Mouse (Mus musculus) thymus, adult 2 months (tissue): ENCODE measurements around the gene Glod4. TPM values are rescaled to one million over a fixed set of nuclear protein-coding genes. Genes with fewer than 3 reads are reported as not detected.

Experiments
- DNase-seq: peaks from one replicate; pipeline ENCODE4 v3.0.0; 2021
- H3K27ac ChIP-seq: fragments of 200-500 bp; 2 replicates; pipeline ENCODE4 v1.5.1; 2012; ENCODE audit warnings: low read length, control low read depth; ENCODE audit not compliant: control insufficient read depth, insufficient read depth
- H3K27me3 ChIP-seq: fragments of 200-500 bp; 2 replicates; pipeline ENCODE4 v1.6.1; 2012; ENCODE audit warnings: mild to moderate bottlenecking, low read length, moderate library complexity, mixed read lengths; ENCODE audit not compliant: control insufficient read depth, insufficient read depth
- H3K36me3 ChIP-seq: fragments of 200-500 bp; 2 replicates; pipeline ENCODE4 v1.6.1; 2012; ENCODE audit warnings: mild to moderate bottlenecking, low read length, moderate library complexity; ENCODE audit not compliant: control insufficient read depth, insufficient read depth
- H3K4me1 ChIP-seq: fragments of 200-500 bp; replicated peaks from 2 replicates; pipeline ENCODE4 v1.6.1; 2012; ENCODE audit warnings: low read length; ENCODE audit not compliant: control insufficient read depth, insufficient read depth
- H3K4me3 ChIP-seq: fragments of 200-500 bp; 2 replicates; pipeline ENCODE4 v1.5.1; 2012; ENCODE audit warnings: mild to moderate bottlenecking, low read length, control low read depth, moderate library complexity; ENCODE audit not compliant: control insufficient read depth, insufficient read depth
- CTCF ChIP-seq: fragments of 200-500 bp; IDR thresholded peaks from 2 replicates; pipeline ENCODE4 v1.5.1; 2012; ENCODE audit warnings: mild to moderate bottlenecking, control low read depth, low read length, moderate library complexity, borderline replicate concordance; ENCODE audit not compliant: control insufficient read depth, poor library complexity, insufficient read depth; ENCODE audit errors: extremely low read depth
- POLR2A ChIP-seq: fragments of 200-500 bp; IDR thresholded peaks from 2 replicates; pipeline ENCODE4 v1.6.1; 2012; ENCODE audit warnings: mild to moderate bottlenecking, low read length, control low read depth, moderate library complexity; ENCODE audit not compliant: control insufficient read depth, poor library complexity, insufficient read depth; ENCODE audit errors: extremely low read depth
- WGBS: fragments of 180-500 bp; shearing (Covaris S2); methylation state at CpG from one replicate; pipeline ENCODE4 v1.1.7; 2018; 5-methylcytosine and 5-hydroxymethylcytosine counted together
- polyA plus RNA-seq: library from polyadenylated mRNA; depleted of rRNA; stranded (reverse); fragments of >200 nt; gene quantifications from 2 replicates; pipeline ENCODE4 v1.2.3, GENCODE M21; 2012

The Glod4 gene
- polyA plus RNA-seq, 1 experiment, result 6.6 TPM

- 79% methylated on average over 3 of the region's 3 CpGs for WGBS
- Histone ChIP-seq H3K27ac (no peak overlapping the region), H3K4me3 (no peak overlapping the region), H3K27me3 (no peaks in the 10 kb centered on the region), H3K4me1 (no peaks in the 10 kb centered on the region), H3K36me3 (no peaks in the 10 kb centered on the region)
- DNase-seq, result no peak
- TF ChIP-seq CTCF (no peak), POLR2A (no peak)
Observed at GRCm38 (mm10) chr11:76252036-76252435, 8.5 kb upstream of the Glod4 start.

DNA sequence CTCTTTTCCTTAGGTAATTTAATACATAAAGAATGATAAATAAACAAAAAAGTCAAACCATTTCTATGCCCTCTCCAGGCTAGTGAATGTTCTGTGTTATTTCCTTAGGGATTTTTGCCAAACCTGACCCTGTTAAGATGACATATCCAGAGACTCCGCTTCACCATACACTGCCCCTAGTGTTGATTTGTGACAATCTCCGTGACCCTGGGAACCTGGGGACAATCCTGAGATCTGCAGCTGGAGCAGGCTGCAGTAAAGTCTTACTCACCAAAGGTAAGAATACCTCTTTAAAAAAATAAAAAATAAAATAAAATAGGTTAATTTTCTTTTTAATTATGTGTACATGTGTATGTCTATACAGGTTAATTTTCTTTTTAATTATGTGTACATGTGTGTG, 3.7 kb upstream of the Glod4 start:
- WGBS, result 96% methylated on average over 2 of the region's 2 CpGs
- DNase-seq, result no peak
- TF ChIP-seq CTCF (no peak), POLR2A (no peak)
- Histone ChIP-seq H3K36me3 (no peaks in the 10 kb centered on the region), H3K27ac (no peak overlapping the region), H3K4me1 (peaks cover 6% of the 10 kb centered on the region), H3K27me3 (no peaks in the 10 kb centered on the region), H3K4me3 (no peak overlapping the region)

GRCm38 (mm10) chr11:76246439-76246838, 2.9 kb upstream of the Glod4 start:
- Histone ChIP-seq H3K27ac (no peak overlapping the region), H3K4me1 (peaks cover 6% of the 10 kb centered on the region), H3K36me3 (no peaks in the 10 kb centered on the region), H3K27me3 (no peaks in the 10 kb centered on the region), H3K4me3 (no peak overlapping the region)
- TF ChIP-seq POLR2A, result no peak
- DNase-seq, result no peak

GRCm38 (mm10) chr11:76243811-76244546, 454 bp upstream of the Glod4 start:
- Histone ChIP-seq H3K36me3 (no peaks in the 10 kb centered on the region), H3K4me1 (peaks cover 6% of the 10 kb centered on the region), H3K4me3 (peak overlapping the region; percentile 78), H3K27me3 (no peaks in the 10 kb centered on the region), H3K27ac (no peak overlapping the region)
- no peak for TF ChIP-seq CTCF
- 0 out of 2 replicates have a peak, but pooled peaks have one; percentile 2 for TF ChIP-seq POLR2A
- 9% methylated on average over 34 of the region's 34 CpGs for WGBS
- DNase-seq, result no peak

- TF ChIP-seq CTCF, result no peak
- no peak for TF ChIP-seq POLR2A
- 97% methylated on average over 2 of the region's 2 CpGs for WGBS
- H3K4me1 ChIP-seq, result peaks cover 6% of the 10 kb centered on the region
Observed at GRCm38 (mm10) chr11:76239750-76240149, 3.8 kb downstream of the Glod4 start.

GRCm38 (mm10) chr11:76236136-76236535, 7.4 kb downstream of the Glod4 start:
- TF ChIP-seq CTCF, result no peak
- no peak for TF ChIP-seq POLR2A
- peaks cover 9% of the 10 kb centered on the region; the same call in 1 of the 2 replicates for H3K36me3 ChIP-seq

More at GRCm38 (mm10) chr11:76239750-76240149, 3.8 kb downstream of the Glod4 start:
- H3K4me3 ChIP-seq, result no peak overlapping the region
- 0 out of 2 replicates have a peak, but pooled peaks cover 3% of the 10 kb centered on the region for H3K36me3 ChIP-seq
- no peak for DNase-seq
- H3K27ac ChIP-seq, result no peak overlapping the region
- no peaks in the 10 kb centered on the region for H3K27me3 ChIP-seq

GRCm38 (mm10) chr11:76225051-76225450, 18.5 kb downstream of the Glod4 start:
- DNase-seq, result no peak
- Histone ChIP-seq H3K4me3 (no peak overlapping the region), H3K27ac (no peak overlapping the region), H3K27me3 (no peaks in the 10 kb centered on the region), H3K4me1 (no peaks in the 10 kb centered on the region), H3K36me3 (no peaks in the 10 kb centered on the region)
- TF ChIP-seq POLR2A (no peak), CTCF (no peak)

More at GRCm38 (mm10) chr11:76236136-76236535, 7.4 kb downstream of the Glod4 start:
- Histone ChIP-seq H3K27me3 (no peaks in the 10 kb centered on the region), H3K4me1 (no peaks in the 10 kb centered on the region), H3K27ac (no peak overlapping the region), H3K4me3 (no peak overlapping the region)
- DNase-seq, result no peak
- over 99% methylated on average over 3 of the region's 3 CpGs for WGBS
